Mouse (Mus musculus) WW6 (cell line): ENCODE data around the gene Flvcr2.
A peak's percentile ranks its signal among the peaks of the same experiment; 100 is the strongest.
"Not testable (repeated sequence)": the region's sequence is repeated elsewhere in the genome, so short reads cannot be mapped to it uniquely, and the experiment has no call there.

Experiments
- DNase-seq: peaks from one replicate; pipeline ENCODE4 v3.0.0-alpha.2; 2013; ENCODE audit warnings: low read depth, low spot score

Gene Flvcr2

DNA sequence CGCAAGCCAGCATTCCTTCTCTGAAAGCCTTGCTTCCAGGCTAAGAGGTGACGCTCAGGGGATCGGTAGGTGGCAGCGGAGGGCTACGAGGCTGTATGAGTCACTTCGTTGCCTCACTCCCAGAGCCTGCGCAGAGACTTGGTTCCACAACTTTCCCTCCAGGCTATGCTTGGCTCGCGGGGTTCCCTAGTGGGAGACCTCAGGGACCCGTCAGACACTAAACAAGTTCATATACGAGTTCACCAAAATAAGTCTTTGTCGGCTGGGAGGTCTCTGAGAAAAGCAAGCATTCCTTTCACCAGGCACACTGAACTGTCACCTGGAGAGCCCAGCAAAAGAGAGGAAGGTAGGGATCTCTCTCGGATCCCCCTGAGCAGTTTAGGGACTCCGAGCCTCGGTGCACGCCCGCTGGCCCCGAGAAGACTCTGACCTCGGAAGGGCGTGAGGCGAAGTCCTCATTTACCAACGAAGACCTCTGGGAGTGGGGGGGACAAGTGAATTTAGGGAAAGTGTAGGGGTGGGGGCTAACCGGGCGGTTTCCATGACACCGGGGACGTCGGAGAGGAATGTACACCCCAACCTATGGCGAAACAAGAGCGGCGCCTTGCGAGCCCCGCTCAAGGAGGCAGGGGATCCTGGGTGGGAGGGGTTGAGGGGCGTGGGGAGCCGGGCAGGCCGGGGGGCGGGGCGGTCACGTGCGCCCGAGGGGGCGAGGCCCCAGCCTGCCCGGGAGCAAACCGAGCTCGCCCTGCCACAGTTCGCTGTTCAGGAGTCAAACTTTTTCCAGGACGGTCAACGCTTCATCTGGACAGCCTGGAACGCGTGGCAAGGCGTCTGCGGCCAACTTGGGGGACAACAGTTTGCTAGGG is at the start of gene Flvcr2:
Gene Flvcr2 (plus strand): TSS at position 713 of the 869 bp plus-strand sequence.
- DNase-seq = peak; percentile 59

DNA sequence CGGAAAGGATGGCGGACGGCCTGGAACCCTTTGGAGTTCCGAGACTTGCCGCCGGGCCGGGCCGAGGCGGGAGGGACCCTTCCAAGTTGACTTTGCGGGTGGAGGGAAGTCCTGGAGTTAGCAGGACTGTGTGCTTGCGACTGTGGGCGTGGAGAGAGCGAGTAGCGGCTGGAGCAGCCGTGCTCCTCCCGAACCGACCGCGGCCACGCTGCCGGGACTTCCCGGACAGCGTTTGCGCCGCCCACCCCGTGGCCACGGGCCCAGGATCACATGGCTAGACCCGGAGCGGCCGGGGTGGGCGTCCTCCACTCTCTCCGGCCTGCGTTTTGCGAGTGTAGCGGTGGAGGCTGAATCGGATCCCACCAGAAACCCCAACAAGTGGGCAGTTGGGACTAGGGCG is 48.2 kb upstream of the Flvcr2 start:
- DNase-seq = not testable (repeated sequence)

DNA sequence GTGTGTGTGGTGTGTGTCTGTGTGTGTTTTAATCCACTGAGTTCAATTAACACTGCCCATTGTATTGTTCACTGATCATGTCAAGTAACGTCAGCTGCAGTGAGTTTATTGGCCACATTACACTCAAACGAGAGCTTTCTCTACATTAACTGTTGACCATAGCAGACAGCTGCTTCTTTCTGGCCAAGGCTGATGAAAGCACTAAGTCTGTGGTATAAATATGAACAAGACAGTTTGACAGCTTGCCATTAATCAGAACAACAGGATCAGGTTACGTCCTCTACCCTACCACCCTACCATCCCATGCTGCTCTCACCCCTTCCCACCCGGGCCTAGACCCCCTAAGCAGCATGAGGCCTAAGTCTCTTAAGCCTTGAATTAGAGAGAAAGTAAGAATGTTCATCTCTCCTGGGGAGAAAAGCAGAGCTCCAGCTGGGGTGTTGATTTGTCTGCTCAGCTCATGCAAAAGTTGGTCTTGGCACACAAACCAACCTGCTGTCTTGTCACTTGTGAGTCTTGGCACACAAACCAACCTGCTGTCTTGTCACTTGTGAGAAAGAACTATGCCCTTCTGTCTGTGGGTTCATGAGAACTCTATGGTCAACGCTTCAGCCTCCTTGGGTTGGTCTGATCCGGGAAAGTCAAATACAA is 46.0 kb upstream of the Flvcr2 start:
- no peak for DNase-seq

- DNase-seq = no peak
Measured at GRCm38 (mm10) chr12:85700842-85701223, 45.5 kb upstream of the Flvcr2 start.

GRCm38 (mm10) chr12:85702166-85703055 is 43.9 kb upstream of the Flvcr2 start:
- DNase-seq = no peak

DNA sequence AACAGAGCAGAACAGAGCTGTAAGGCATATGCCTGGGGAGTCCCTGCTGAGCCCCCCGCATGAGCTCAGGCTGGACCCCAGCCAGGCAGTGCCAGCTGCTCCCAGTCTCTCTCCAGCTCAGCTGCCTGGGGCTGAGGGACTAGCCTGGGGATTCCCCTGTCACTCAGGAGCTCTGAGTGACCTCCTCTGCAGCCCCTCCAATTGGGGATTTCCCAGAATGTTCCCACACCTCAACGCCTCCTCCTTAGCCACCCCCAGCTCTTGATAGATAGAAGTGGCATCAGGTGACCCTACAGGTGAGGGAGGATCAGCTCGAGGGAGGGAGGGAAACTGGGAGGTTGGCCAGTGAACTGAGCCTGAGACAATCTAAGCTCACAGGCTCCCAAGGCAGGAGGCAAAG is 42.8 kb upstream of the Flvcr2 start:
- no peak for DNase-seq

GRCm38 (mm10) chr12:85704566-85704965 is 41.8 kb upstream of the Flvcr2 start:
- DNase-seq = no peak

DNA sequence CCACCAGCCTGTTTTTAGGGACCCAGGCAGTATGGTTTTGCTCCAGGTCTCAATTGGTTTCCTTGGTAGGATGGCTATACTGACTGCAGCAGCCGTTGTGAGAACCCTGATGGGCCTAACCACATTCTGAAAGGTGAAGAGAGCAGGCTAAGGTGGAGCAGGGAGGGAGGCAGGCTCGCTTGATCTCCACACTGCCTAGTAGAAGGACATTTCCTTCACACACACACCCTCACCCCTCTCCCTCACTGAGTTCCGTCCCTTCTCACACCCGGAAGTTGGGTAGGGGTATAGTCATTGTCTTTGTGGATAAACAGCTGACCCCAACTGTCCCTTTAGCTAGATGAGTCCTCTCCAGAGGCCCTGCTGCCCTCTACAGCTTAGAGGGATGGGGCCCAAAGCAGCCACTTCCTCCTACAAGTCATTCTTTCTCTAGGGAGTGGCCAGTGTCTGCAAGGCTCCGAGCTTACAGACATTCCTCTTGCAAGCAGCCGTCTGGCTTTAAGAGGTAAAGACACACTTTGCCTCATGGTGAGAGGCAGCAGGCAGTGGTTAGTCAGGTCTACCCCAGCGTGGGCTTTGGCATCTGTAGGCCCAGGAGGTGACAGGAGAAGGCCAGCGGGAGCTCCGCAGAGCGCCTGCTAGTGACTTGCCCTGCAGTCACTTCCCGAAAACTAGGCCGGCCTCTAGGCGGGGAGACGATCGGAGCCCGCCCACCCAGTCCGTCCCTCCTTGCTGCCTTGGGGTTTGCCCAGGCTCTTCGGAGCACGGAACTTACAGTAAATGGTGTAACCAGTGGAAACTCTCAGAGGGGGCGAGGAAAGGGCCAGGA is 41.1 kb upstream of the Flvcr2 start:
- DNase-seq = peak; percentile 36

- no peak for DNase-seq
Measured at GRCm38 (mm10) chr12:85705831-85706530, 40.4 kb upstream of the Flvcr2 start.

DNA sequence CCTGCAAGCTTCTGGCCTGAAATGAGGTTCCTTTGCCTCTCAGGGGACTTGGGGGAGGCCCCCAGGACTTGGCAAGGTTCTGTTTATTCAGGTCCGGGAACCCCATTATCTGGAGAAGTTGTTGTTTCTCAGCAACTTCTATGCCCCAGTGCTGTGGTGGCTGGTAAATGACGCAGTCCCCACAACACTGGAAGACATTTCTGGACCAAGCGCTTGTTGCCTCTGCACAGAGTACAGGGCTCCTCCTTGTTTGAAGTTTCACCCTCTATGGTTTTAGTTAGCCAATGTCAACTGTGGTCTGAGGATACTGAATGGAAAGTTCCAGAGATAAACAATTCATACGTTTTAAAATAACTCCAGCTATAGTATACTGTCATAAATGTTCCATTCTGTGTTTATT is 39.4 kb upstream of the Flvcr2 start:
- DNase-seq = no peak

GRCm38 (mm10) chr12:85707391-85707790 is 38.9 kb upstream of the Flvcr2 start:
- DNase-seq = no peak

DNA sequence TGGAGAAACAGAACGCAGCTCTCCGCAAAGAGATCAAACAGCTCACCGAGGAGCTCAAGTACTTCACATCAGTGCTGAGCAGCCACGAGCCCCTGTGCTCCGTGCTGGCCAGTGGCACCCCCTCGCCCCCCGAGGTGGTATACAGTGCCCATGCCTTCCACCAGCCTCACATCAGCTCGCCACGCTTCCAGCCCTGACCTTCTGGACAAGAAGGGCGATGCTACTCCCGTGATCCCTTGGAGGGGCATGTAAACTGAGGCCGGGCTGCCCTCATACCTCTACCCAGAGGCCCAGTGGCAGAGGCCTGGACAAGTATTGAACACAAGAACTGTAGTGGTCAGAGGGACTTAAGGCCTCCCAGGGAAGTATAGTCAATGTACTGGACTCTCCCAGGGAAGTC is 37.8 kb upstream of the Flvcr2 start:
- no peak for DNase-seq

DNA sequence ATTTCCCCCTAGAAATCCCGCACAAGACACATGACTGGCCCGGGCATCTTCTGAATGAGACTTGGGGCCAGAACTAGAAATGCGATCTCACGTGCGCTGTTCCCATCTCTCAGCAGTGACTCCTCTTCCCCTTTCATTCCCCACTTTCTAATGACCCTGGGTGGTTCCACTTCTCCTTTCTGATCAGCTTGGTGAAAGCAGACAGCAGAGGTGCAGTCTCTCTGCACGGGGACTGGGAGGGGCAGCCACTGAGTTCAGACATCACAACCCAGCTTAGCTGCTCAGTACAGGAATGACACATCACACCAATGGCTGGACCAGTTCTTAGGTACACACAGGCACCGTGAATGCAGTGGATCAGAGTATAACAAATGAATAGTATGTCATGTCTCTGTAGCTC is 35.6 kb upstream of the Flvcr2 start:
- DNase-seq = no peak

GRCm38 (mm10) chr12:85712587-85712986 is 33.8 kb upstream of the Flvcr2 start:
- DNase-seq = no peak

DNA sequence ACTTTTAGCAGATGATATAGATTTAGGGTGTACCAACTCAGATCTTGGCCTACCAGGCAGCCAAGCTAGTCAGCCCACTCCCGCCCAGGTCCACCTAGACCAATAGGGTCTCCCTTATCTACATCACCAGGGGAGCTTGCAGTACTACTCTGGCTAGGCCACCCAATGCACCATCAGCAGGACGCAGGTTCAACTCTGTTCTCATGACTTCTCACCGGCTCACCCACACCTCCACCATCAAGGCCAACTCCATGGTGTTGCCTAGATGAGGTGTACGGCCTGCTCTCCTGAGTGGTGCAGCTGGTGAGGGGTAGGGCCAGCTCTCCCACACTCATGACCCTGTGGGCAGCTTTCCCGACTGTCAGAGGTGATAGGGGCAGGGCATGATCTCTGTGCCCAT is 32.2 kb upstream of the Flvcr2 start:
- no peak for DNase-seq

DNA sequence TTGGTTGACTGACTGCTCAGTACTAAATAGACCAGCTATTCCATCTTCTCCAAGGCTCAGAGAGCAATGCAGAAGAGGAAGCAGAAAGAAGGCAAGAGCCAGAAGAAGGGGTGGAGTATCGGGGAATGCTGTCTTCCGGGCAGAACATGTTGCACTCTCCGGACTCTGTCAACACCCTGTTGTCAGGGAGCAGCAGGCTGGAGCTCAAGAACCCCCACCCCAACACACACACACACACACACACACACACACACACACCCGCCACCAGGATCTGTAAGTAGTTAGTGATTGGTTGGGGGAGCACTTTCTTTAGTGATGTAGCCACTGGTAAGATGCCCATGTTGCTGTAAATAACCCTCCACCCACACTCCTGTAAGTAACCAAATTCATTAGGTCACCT is 21.0 kb upstream of the Flvcr2 start:
- DNase-seq = no peak

GRCm38 (mm10) chr12:85726729-85727397 is 19.5 kb upstream of the Flvcr2 start:
- DNase-seq = no peak

DNA sequence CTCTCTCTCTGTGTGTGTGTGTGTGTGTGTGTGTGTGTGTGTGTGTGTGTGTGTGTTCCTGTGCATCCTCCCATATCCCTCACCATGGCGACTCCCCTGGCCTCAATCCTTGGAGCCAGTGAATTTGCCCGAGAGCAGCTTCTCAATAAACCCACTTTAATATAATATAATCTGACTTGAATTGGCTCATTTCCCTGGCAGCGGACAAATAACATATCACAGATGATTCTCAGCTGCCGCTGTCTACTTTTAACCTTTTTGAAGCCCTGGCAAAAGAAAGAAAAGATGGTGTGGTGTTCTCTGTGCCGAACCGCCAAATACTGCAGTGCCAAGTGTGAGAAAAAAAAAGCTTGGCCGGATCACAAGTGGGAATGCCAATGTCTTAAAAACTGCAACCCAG is 18.2 kb upstream of the Flvcr2 start:
- no peak for DNase-seq

DNA sequence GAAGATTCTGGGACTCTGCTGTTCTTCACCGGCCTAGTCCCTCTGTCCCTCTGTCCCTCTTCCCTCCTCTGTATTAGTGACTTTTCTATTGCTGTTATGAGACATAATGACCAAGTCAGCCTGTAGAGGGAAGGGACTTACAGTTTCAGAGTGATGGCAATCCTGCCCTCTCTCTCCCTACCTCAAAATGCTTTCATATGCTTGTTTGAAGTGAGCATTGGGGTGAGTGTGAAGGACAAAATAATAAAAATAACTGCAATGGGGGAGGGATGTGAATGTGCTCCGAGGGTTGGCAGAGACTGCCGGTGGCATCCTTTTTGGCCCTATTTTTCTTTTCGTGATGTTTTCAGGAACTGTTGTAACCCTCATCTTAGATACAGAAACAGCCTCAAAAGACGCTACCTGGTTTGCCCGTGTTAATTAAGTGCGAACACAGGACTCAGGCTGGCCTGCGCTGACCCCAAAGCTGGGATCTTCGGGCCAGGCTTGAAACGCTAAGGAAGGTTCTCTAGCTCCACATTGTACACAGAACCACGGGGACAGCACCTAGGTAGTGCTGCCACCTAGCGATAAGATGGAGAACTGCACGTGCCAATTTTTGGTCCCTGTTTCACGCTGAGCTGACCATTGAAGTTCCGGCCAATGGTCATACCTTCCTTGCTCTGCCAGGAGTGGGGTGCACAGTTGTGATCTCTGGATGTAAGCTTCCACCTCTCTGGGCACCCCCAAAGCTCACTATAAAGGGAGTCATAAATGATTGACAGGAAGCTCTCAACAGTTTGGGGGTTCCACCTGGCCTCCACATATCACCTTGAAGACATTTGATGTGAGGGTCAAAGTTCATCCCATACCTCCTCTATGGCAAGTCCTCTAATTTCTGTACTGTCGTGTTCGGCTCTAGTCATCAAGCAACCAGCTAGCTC is 17.1 kb upstream of the Flvcr2 start:
- DNase-seq = no peak
